Mouse (Mus musculus): ENCODE measurements at regions not wholly inside any gene's neighbourhood (a gene's known extent, or its start where the extent isn't known, plus 50 kb on each side); places are given as distances from the start of the nearest gene placed in this dataset.

DNA sequence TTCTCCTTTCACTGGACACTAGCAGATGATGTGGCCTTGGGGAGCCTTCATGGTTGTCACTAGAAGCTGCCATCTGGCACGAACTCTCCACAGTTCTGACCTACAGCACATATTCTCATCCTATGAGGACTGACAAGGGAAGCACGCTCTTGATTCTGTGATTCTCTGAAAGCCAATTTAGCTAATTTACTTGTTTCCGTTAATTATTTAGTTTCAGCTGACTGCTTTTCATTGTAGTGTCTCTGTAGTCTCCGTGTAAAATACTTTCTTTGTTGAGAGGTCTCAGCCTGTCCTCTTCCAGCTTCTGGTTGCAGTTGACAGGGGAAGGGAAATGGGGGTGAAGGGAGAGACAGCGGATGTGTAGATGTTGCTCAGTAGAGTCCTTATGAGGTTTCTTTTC is 102.9 kb upstream of the Sp4 start:
- TF ChIP-seq CTCF (IDR thresholded peaks at IDR 0.05; ENCODE audit: borderline replicate concordance, control insufficient read depth, extremely low read depth, insufficient read depth, low read length, poor library complexity), result no peak
- TF ChIP-seq POLR2A (IDR thresholded peaks at IDR 0.05; ENCODE audit: control insufficient read depth, extremely low read depth, insufficient read depth, low read length, poor library complexity), result no peak
